Comparison of ENCODE assay signal across 15 mouse cellular contexts in genomic region chr11:74996482-74996881, GRCm38 (mm10).
"Had no signal": no experiment of that assay in that cellular context is flagged by ENCODE, and none has a peak within 500 bp of the region (broad histone marks: within the 10 kb centered on the region; RNA-seq: fewer than 3 reads in every experiment).

No protein-coding gene starts in this region.

- ATAC-seq: liver, embryonic 12.5 days had no signal

- H3K9me3 ChIP-seq: limb, embryonic 10.5 days; limb, embryonic 13.5 days; liver, embryonic 12.5 days; liver, embryonic 15.5 days had no signal

- H3K9ac ChIP-seq: limb, embryonic 13.5 days; liver, embryonic 12.5 days; liver, embryonic 15.5 days had no signal

- H3K4me2 ChIP-seq: limb, embryonic 13.5 days; liver, embryonic 12.5 days; liver, embryonic 15.5 days; midbrain, embryonic 11.5 days had no signal

- H3K4me1 ChIP-seq: liver, embryonic 15.5 days had no signal

- H3K27ac ChIP-seq: limb, embryonic 10.5 days; limb, embryonic 13.5 days; liver, embryonic 12.5 days; liver, embryonic 15.5 days had no signal

- H3K27me3 ChIP-seq: limb, embryonic 13.5 days; liver, embryonic 12.5 days; liver, embryonic 15.5 days had no signal

- H3K4me3 ChIP-seq: limb, embryonic 10.5 days; limb, embryonic 13.5 days; liver, embryonic 12.5 days; liver, embryonic 15.5 days had no signal

- DNase-seq: kidney, adult 2 months; kidney, postnatal 14 days; kidney, postnatal 4 days; liver; lung, adult 18-20 months; lung, postnatal 14 days; lung, postnatal 4 days; midbrain, embryonic 14.5 days; thymus, adult 18-20 months; thymus, postnatal 36 days had no signal
